Comparison of ENCODE assay signal across 9 mouse cellular contexts in genomic region chr5:117069498-117069894, GRCm38 (mm10). TPM values are rescaled to one million over a fixed set of nuclear protein-coding genes. Genes with fewer than 3 reads are reported as not detected.
DNase-seq lines count a peak whose midpoint lies in the region; ATAC-seq lines count a peak whose summit lies in the region.
"Had no signal": no experiment of that assay in that cellular context is flagged by ENCODE, and none has a peak within 500 bp of the region (broad histone marks: within the 10 kb centered on the region; RNA-seq: fewer than 3 reads in every experiment).

No protein-coding gene starts in this region.

- peaks cover 7% of the 10 kb centered on the region; the same call in 1 of the 2 replicates for H3K4me1 ChIP-seq in kidney, embryonic 14.5 days (ENCODE audit: control insufficient read depth, insufficient read depth, low read length)
- H3K4me1 ChIP-seq in embryonic facial prominence, embryonic 13.5 days, result peaks cover 11% of the 10 kb centered on the region
- H3K4me1 ChIP-seq: liver, embryonic 15.5 days had no signal

- H3K4me3 ChIP-seq in kidney, embryonic 14.5 days (ENCODE audit: low read length), result no peak overlapping the region
- 0 out of 2 replicates have a peak overlapping the region, but pooled peaks have one; percentile 7 for H3K4me3 ChIP-seq in embryonic facial prominence, embryonic 13.5 days
- H3K4me3 ChIP-seq: liver, embryonic 15.5 days had no signal

- ATAC-seq in kidney, embryonic 14.5 days (ENCODE audit: low FRiP score, low TSS enrichment), result 0 out of 2 replicates have a peak, but pooled peaks have one; percentile 49
- no peak for ATAC-seq in embryonic facial prominence, embryonic 13.5 days (ENCODE audit: insufficient number of reproducible peaks, insufficient read depth, low FRiP score, low TSS enrichment, low read depth)

- no peak overlapping the region for H3K27ac ChIP-seq in kidney, embryonic 14.5 days (ENCODE audit: low read depth, low read length)
- H3K27ac ChIP-seq in embryonic facial prominence, embryonic 13.5 days, result no peak overlapping the region
- H3K27ac ChIP-seq: liver, embryonic 15.5 days had no signal

- no peak overlapping the region for H3K9ac ChIP-seq in kidney, embryonic 14.5 days (ENCODE audit: low read depth, low read length)
- no peak overlapping the region for H3K9ac ChIP-seq in embryonic facial prominence, embryonic 13.5 days
- H3K9ac ChIP-seq: liver, embryonic 15.5 days had no signal

- 11% methylated on average over 10 of the region's 10 CpGs for WGBS in kidney, embryonic 14.5 days
- WGBS in embryonic facial prominence, embryonic 13.5 days, result 10% methylated on average over 10 of the region's 10 CpGs

- peak overlapping the region; percentile 22; the same call in 1 of the 2 replicates for H3K4me2 ChIP-seq in kidney, embryonic 14.5 days (replicated peaks; ENCODE audit: low read depth, low read length)
- peak overlapping the region; percentile 47 for H3K4me2 ChIP-seq in embryonic facial prominence, embryonic 13.5 days
- H3K4me2 ChIP-seq: liver, embryonic 15.5 days had no signal

- no peak for DNase-seq in kidney, adult 8-10 months
- peak; percentile 35 for DNase-seq in adrenal gland, postnatal 25 days
- DNase-seq in heart, postnatal 10 days, result peak; percentile 31 to 59
- peak; percentile 50 to 64 for DNase-seq in left cerebral cortex, postnatal 25 days (ENCODE audit: low spot score in 2 of 2)
- DNase-seq in retina, adult 2 months (ENCODE audit: low read depth, low spot score), result peak; percentile 26
- DNase-seq in urinary bladder, adult 18-20 months (ENCODE audit: low spot score in 2 of 2), result no peak

- no peaks in the 10 kb centered on the region for H3K36me3 ChIP-seq in kidney, embryonic 14.5 days (ENCODE audit: control insufficient read depth, insufficient read depth, low read length)
- no peaks in the 10 kb centered on the region for H3K36me3 ChIP-seq in embryonic facial prominence, embryonic 13.5 days
- H3K36me3 ChIP-seq: liver, embryonic 15.5 days had no signal

- intact Hi-C loops in heart, postnatal 10 days (cut with DNase I), result no loop called here
- intact Hi-C loops in left cerebral cortex, postnatal 25 days (cut with DNase I), result loop anchor here (2.0 to 10.0 kb wide), 2 partner anchors 835 to 947 kb away; no protein-coding TSS in a partner anchor

- H3K27me3 ChIP-seq in kidney, embryonic 14.5 days (ENCODE audit: control insufficient read depth, insufficient read depth, low read length), result no peaks in the 10 kb centered on the region
- no peaks in the 10 kb centered on the region for H3K27me3 ChIP-seq in embryonic facial prominence, embryonic 13.5 days
- H3K27me3 ChIP-seq: liver, embryonic 15.5 days had no signal

- H3K9me3 ChIP-seq in kidney, embryonic 14.5 days (ENCODE audit: control insufficient read depth, low read length), result no peaks in the 10 kb centered on the region
- no peaks in the 10 kb centered on the region for H3K9me3 ChIP-seq in embryonic facial prominence, embryonic 13.5 days
- H3K9me3 ChIP-seq: liver, embryonic 15.5 days had no signal

RNA-seq across cellular contexts. Expression of gene Suds3, which starts 46.4 kb away (rescaled TPM):
- 49.2 and 70.7 TPM in 2 replicates for polyA plus RNA-seq in kidney, embryonic 14.5 days (2014; fragmentation: Nextera tagmentation; extraction: Ambion mirVana)
- 119 and 125 TPM in 2 replicates for total RNA-seq in adrenal gland, postnatal 25 days (2021)
- polyA plus RNA-seq in embryonic facial prominence, embryonic 13.5 days (2015; fragmentation: Nextera tagmentation; extraction: Ambion mirVana), result 87.8 and 89.7 TPM in 2 replicates
- total RNA-seq in heart, postnatal 10 days (2021), result 10 to 100 TPM; 63.7 to 88.5 TPM
- total RNA-seq in left cerebral cortex, postnatal 25 days (2021), result 100 to 1,000 TPM; 121 to 139 TPM

RNA-seq across cellular contexts. Expression of gene Taok3, which starts 50.4 kb away (rescaled TPM):
- 11.7 and 16.3 TPM in 2 replicates for polyA plus RNA-seq in kidney, embryonic 14.5 days (2014; fragmentation: Nextera tagmentation; extraction: Ambion mirVana)
- total RNA-seq in adrenal gland, postnatal 25 days (2021), result 35.0 and 51.8 TPM in 2 replicates
- 14.3 and 16.3 TPM in 2 replicates for polyA plus RNA-seq in embryonic facial prominence, embryonic 13.5 days (2015; fragmentation: Nextera tagmentation; extraction: Ambion mirVana)
- total RNA-seq in heart, postnatal 10 days (2021), result 1 to 10 TPM; 9.4 to 10.0 TPM
- total RNA-seq in left cerebral cortex, postnatal 25 days (2021), result 10 to 100 TPM; 55.2 to 59.8 TPM

Comparison
In these comparisons a context has a peak if more than half of its experiments do, and no peak if none do; other contexts are left out.
1. DNase-seq: peak in adrenal gland, postnatal 25 days (single experiment), heart, postnatal 10 days (2 of 2), left cerebral cortex, postnatal 25 days (2 of 2) and retina, adult 2 months (single experiment); none in kidney, adult 8-10 months (0 of 2) and urinary bladder, adult 18-20 months (0 of 2).